Comparison of ENCODE assay signal across 11 mouse cellular contexts in genomic region chr5:32934654-32935053, GRCm38 (mm10).
DNase-seq lines count a peak whose midpoint lies in the region; ATAC-seq and TF ChIP-seq lines count a peak whose summit lies in the region.
"Had no signal": no experiment of that assay in that cellular context is flagged by ENCODE, and none has a peak within 500 bp of the region (broad histone marks: within the 10 kb centered on the region; RNA-seq: fewer than 3 reads in every experiment).

No protein-coding gene starts in this region.

- no peak for ATAC-seq in heart, postnatal 0 days (ENCODE audit: insufficient read depth, low read depth)
- ATAC-seq in midbrain, postnatal 0 days (ENCODE audit: low FRiP score), result no peak
- no peak for ATAC-seq in midbrain, embryonic 15.5 days (replicated peaks)
- ATAC-seq in granulocyte monocyte progenitor cell, adult 5-6 weeks (replicated peaks; ENCODE audit: poor library complexity, severe bottlenecking), result no peak; the same call in 1 of the 2 replicates
- ATAC-seq: intestine, embryonic 16.5 days had no signal

- peaks cover 70% of the 10 kb centered on the region for H3K36me3 ChIP-seq in heart, postnatal 0 days (replicated peaks; ENCODE audit: control insufficient read depth, insufficient read depth, low read length)
- peaks cover 39% of the 10 kb centered on the region for H3K36me3 ChIP-seq in midbrain, postnatal 0 days (ENCODE audit: insufficient read depth, low read length)
- peaks cover 30% of the 10 kb centered on the region for H3K36me3 ChIP-seq in midbrain, embryonic 15.5 days (replicated peaks)

- no peak for TF ChIP-seq EP300 in heart, postnatal 0 days (IDR thresholded peaks at IDR 0.05; ENCODE audit: low read depth)

- no peak overlapping the region for H3K27ac ChIP-seq in heart, postnatal 0 days (ENCODE audit: low read depth)
- H3K27ac ChIP-seq in midbrain, postnatal 0 days (ENCODE audit: low read depth, low read length), result no peak overlapping the region
- H3K27ac ChIP-seq in midbrain, embryonic 15.5 days, result no peak overlapping the region

- no peak for DNase-seq in heart, postnatal 0 days (ENCODE audit: low spot score)
- no peak for DNase-seq in heart, adult 11 months
- peak; percentile 8 for DNase-seq in midbrain, postnatal 0 days (ENCODE audit: low spot score)
- DNase-seq in embryo, embryonic 10.5 days (ENCODE audit: low spot score), result peak; percentile 37
- peak; percentile 18 to 19 for DNase-seq in thymus, postnatal 36 days
- no peak for DNase-seq in ovary, postnatal 14 days (ENCODE audit: low spot score)
- DNase-seq: adrenal gland, adult 8-10 months had no signal

- H3K4me1 ChIP-seq in heart, postnatal 0 days (ENCODE audit: control insufficient read depth, insufficient read depth), result no peaks in the 10 kb centered on the region
- H3K4me1 ChIP-seq in midbrain, postnatal 0 days (ENCODE audit: insufficient read depth, low read length), result no peaks in the 10 kb centered on the region
- no peaks in the 10 kb centered on the region for H3K4me1 ChIP-seq in midbrain, embryonic 15.5 days

- no peaks in the 10 kb centered on the region for H3K9me3 ChIP-seq in heart, postnatal 0 days (replicated peaks; ENCODE audit: control insufficient read depth, low read length)
- no peaks in the 10 kb centered on the region for H3K9me3 ChIP-seq in midbrain, postnatal 0 days (ENCODE audit: low read length)
- no peaks in the 10 kb centered on the region for H3K9me3 ChIP-seq in midbrain, embryonic 15.5 days
- H3K9me3 ChIP-seq: megakaryocyte, embryonic 14.5 days had no signal

- no peak overlapping the region for H3K4me2 ChIP-seq in heart, postnatal 0 days (ENCODE audit: low read depth, low read length)
- H3K4me2 ChIP-seq in midbrain, postnatal 0 days (ENCODE audit: low read depth, low read length, poor library complexity, severe bottlenecking), result no peak overlapping the region
- H3K4me2 ChIP-seq in midbrain, embryonic 15.5 days, result no peak overlapping the region

- no peak overlapping the region for H3K4me3 ChIP-seq in heart, postnatal 0 days (ENCODE audit: low read depth, low read length)
- H3K4me3 ChIP-seq in midbrain, postnatal 0 days (ENCODE audit: low read depth, low read length), result no peak overlapping the region
- H3K4me3 ChIP-seq in midbrain, embryonic 15.5 days, result no peak overlapping the region
- H3K4me3 ChIP-seq: megakaryocyte, embryonic 14.5 days had no signal

- 69% methylated on average over 2 of the region's 2 CpGs for WGBS in heart, postnatal 0 days
- 61% methylated on average over 2 of the region's 2 CpGs for WGBS in midbrain, postnatal 0 days
- 64% methylated on average over 2 of the region's 2 CpGs for WGBS in midbrain, embryonic 15.5 days

- H3K27me3 ChIP-seq in heart, postnatal 0 days (ENCODE audit: control insufficient read depth, insufficient read depth, low read length), result no peaks in the 10 kb centered on the region
- no peaks in the 10 kb centered on the region for H3K27me3 ChIP-seq in midbrain, postnatal 0 days (ENCODE audit: insufficient read depth, low read length)
- no peaks in the 10 kb centered on the region for H3K27me3 ChIP-seq in midbrain, embryonic 15.5 days (replicated peaks)
- H3K27me3 ChIP-seq: megakaryocyte, embryonic 14.5 days had no signal

- peak; percentile 27 for TF ChIP-seq CTCF in heart, postnatal 0 days (IDR thresholded peaks at IDR 0.05; ENCODE audit: low read depth)
- TF ChIP-seq CTCF in midbrain, postnatal 0 days (IDR thresholded peaks at IDR 0.05), result peak; percentile 55

- no peak overlapping the region for H3K9ac ChIP-seq in heart, postnatal 0 days (replicated peaks; ENCODE audit: low read depth, low read length)
- no peak overlapping the region for H3K9ac ChIP-seq in midbrain, postnatal 0 days (replicated peaks; ENCODE audit: low read length, poor library complexity, severe bottlenecking)
- no peak overlapping the region for H3K9ac ChIP-seq in midbrain, embryonic 15.5 days

Comparison
In these comparisons a context has a peak if more than half of its experiments do, and no peak if none do; other contexts are left out.
1. DNase-seq: peak in midbrain, postnatal 0 days (single experiment), embryo, embryonic 10.5 days (single experiment) and thymus, postnatal 36 days (2 of 2); none in heart, postnatal 0 days (single experiment), heart, adult 11 months (single experiment) and ovary, postnatal 14 days (single experiment).